Mouse (Mus musculus) lung, postnatal 0 days (tissue): ENCODE results near the gene Fam189a2.

Experiments
- CTCF ChIP-seq: IDR thresholded peaks from 2 replicates; pipeline ENCODE4 v1.5.1; 2016; ENCODE audit warnings: antibody characterized with exemption, mild to moderate bottlenecking
- EP300 ChIP-seq: IDR thresholded peaks from 2 replicates; pipeline ENCODE4 v1.6.1; 2016; ENCODE audit warnings: antibody characterized with exemption, mild to moderate bottlenecking, control low read depth

DNA sequence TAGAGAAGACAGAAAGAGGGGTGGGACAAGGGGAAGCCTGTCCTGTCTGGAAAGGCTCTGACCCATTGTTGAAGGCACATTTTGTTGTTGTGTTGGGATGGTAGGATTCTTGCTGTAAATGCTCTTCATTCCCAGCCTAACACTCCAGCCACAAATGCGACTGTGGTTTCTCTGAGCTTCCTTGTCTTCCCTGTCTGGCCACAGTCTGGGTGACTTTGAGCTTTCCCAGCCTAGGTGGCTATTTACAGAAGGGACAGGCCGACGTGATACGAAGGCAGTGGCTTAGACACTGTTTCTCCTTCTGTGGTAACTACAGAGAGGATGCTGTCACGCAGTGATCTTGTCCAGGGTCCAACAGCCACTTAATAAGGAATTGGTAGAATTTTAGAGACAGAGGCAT lies 27.2 kb upstream of the Fam189a2 start:
- TF ChIP-seq CTCF, result no peak
- TF ChIP-seq EP300, result no peak
